Mouse (Mus musculus) stomach, postnatal 0 days (tissue): Measurements from ENCODE around the gene Iqca. TPM values are rescaled to one million over a fixed set of nuclear protein-coding genes. Genes with fewer than 3 reads are reported as not detected.
A peak's percentile ranks its signal among the peaks of the same experiment; 100 is the strongest.

ENCODE experiments used
- ATAC-seq: fragments of 200-750 bp; cut with Nextera tagmentation; 2 replicates; pipeline ENCODE4 v1.8.0; 2017; ENCODE audit not compliant: low FRiP score, low TSS enrichment
- DNase-seq: peaks from one replicate; pipeline ENCODE4 v3.0.0-alpha.2; 2016; ENCODE audit warnings: low spot score
- H3K27ac ChIP-seq: fragments of 300-500 bp; sonication (generic); replicated peaks from 2 replicates; pipeline ENCODE4 v1.5.1; 2014; ENCODE audit warnings: mild to moderate bottlenecking, control low read depth
- H3K27me3 ChIP-seq: fragments of 300-500 bp; sonication (generic); 2 replicates; pipeline ENCODE4 v1.6.1; 2014; ENCODE audit warnings: low read length; ENCODE audit not compliant: control insufficient read depth, insufficient read depth
- H3K36me3 ChIP-seq: fragments of 300-500 bp; sonication (generic); 2 replicates; pipeline ENCODE4 v1.6.1; 2014; ENCODE audit warnings: low read length, mixed read lengths; ENCODE audit not compliant: control insufficient read depth, insufficient read depth
- H3K4me1 ChIP-seq: fragments of 300-500 bp; sonication (generic); replicated peaks from 2 replicates; pipeline ENCODE4 v1.6.1; 2014; ENCODE audit warnings: antibody characterized with exemption; ENCODE audit not compliant: control insufficient read depth, insufficient read depth
- H3K4me2 ChIP-seq: fragments of 300-500 bp; sonication (generic); replicated peaks from 2 replicates; pipeline ENCODE4 v1.6.1; 2014; ENCODE audit warnings: low read depth, mild to moderate bottlenecking, control low read depth, moderate library complexity
- H3K4me3 ChIP-seq: fragments of 300-500 bp; sonication (generic); 2 replicates; pipeline ENCODE4 v1.5.1; 2014; ENCODE audit warnings: low read depth, low read length, control low read depth
- H3K9ac ChIP-seq: fragments of 300-500 bp; sonication (generic); 2 replicates; pipeline ENCODE4 v1.6.1; 2014; ENCODE audit warnings: mild to moderate bottlenecking, low read length, control low read depth, mixed read lengths
- H3K9me3 ChIP-seq: fragments of 300-500 bp; sonication (generic); 2 replicates; pipeline ENCODE4 v1.6.1; 2016; ENCODE audit warnings: low read length; ENCODE audit not compliant: control insufficient read depth
- CTCF ChIP-seq: IDR thresholded peaks from 2 replicates; pipeline ENCODE4 v1.5.1; 2016; ENCODE audit warnings: antibody characterized with exemption, low read depth, mild to moderate bottlenecking, moderate library complexity
- EP300 ChIP-seq: optimal IDR thresholded peaks from 2 replicates; pipeline ENCODE3; 2016; ENCODE audit warnings: antibody characterized with exemption
- WGBS: fragments of 180-500 bp; shearing (Covaris S2); extraction: QIAGEN DNeasy Blood & Tissue Kit; methylation state at CpG from one replicate; pipeline ENCODE4 v1.1.7; 2014; 5-methylcytosine and 5-hydroxymethylcytosine counted together
- polyA plus RNA-seq: library from polyadenylated mRNA; unstranded; fragments of >200 nt; fragmentation: Nextera tagmentation; extraction: Ambion mirVana; gene quantifications from 2 replicates; pipeline ENCODE4 v1.2.1, GENCODE M21; 2015

Gene Iqca
- polyA plus RNA-seq, 1 experiment from 2014 or later, result not detected

- H3K9ac ChIP-seq, result no peak overlapping the region
- no peak overlapping the region for H3K27ac ChIP-seq
- no peaks in the 10 kb centered on the region for H3K4me1 ChIP-seq
- H3K27me3 ChIP-seq, result no peaks in the 10 kb centered on the region
- H3K4me2 ChIP-seq, result no peak overlapping the region
- WGBS, result 86% methylated on average over 6 of the region's 6 CpGs
- DNase-seq (no peak), ATAC-seq (no peak)
- H3K4me3 ChIP-seq, result no peak overlapping the region
- no peaks in the 10 kb centered on the region for H3K9me3 ChIP-seq
- H3K36me3 ChIP-seq, result no peaks in the 10 kb centered on the region
- TF ChIP-seq EP300, result no peak
- no peak for TF ChIP-seq CTCF
Observed at GRCm38 (mm10) chr1:90113655-90114244, 39.5 kb downstream of the Iqca start.

DNA sequence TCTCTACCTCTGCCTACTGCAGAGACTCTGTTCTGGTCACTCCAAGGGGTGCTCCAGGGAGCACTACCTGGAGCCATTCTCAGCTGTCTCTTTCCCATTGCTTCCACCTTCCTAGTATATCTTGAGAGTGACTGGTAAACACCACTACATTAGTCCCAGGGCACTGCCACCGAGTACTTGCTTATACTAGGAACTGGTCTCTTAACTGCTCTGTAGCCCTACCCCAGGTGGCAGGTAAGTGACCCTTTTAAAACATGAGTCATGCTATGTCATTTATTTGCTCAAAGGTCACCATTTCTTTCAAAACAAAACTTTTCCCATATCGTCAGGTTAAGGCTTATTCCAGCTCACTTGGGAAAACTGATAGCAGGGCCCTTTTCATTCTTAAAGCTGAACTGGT, 40.5 kb downstream of the Iqca start:
- DNase-seq (no peak), ATAC-seq (peak; percentile 76; the same call in 1 of the 2 replicates)
- no peak overlapping the region for H3K9ac ChIP-seq
- no peaks in the 10 kb centered on the region for H3K27me3 ChIP-seq
- 51% methylated on average over 2 of the region's 2 CpGs for WGBS
- no peaks in the 10 kb centered on the region for H3K9me3 ChIP-seq
- no peak overlapping the region for H3K4me2 ChIP-seq
- no peak overlapping the region for H3K27ac ChIP-seq
- no peak overlapping the region for H3K4me3 ChIP-seq
- no peak for TF ChIP-seq CTCF
- no peak for TF ChIP-seq EP300
- H3K36me3 ChIP-seq, result no peaks in the 10 kb centered on the region
- H3K4me1 ChIP-seq, result no peaks in the 10 kb centered on the region

- WGBS, result 40% methylated on average over 2 of the region's 2 CpGs
- peak; percentile 57; the same call in 1 of the 2 replicates for ATAC-seq
Observed at GRCm38 (mm10) chr1:90111198-90111839, 41.9 kb downstream of the Iqca start.

DNA sequence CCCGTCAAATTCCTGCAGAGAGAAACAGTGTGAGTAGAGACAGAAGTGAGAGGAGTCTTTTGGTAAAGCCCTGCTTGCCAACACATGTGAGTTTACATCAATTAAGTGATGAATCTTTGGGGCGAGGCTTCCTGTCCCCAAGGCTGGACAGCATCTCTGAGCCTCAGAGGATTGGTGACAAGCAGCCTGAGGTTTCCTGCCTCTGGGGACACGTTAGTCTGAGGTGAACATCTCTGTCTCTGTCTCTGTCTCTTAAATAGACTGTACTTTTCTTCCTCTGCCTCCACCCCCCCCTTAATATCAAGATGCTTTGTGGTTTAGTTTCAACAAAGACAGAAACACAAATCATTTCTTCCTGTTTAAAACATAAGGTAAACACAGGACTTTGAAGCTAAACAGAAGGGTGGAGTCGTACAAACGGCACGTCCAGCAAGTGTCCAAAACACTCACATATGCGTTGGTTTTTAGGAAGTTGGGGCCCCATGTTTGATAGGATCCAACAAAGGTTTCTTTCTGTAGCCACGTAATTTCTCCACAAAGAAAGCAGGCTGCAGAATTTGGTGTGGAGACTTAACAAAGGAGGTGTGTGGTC, 49.2 kb downstream of the Iqca start:
- WGBS, result 28% methylated on average over 8 of the region's 8 CpGs
- no peaks in the 10 kb centered on the region for H3K36me3 ChIP-seq
- no peaks in the 10 kb centered on the region for H3K9me3 ChIP-seq
- DNase-seq, result no peak
- H3K9ac ChIP-seq, result no peak overlapping the region
- H3K27ac ChIP-seq, result no peak overlapping the region
- H3K27me3 ChIP-seq, result no peaks in the 10 kb centered on the region
- no peak for TF ChIP-seq CTCF
- H3K4me3 ChIP-seq, result no peak overlapping the region
- no peak for ATAC-seq
- no peaks in the 10 kb centered on the region for H3K4me1 ChIP-seq
- no peak overlapping the region for H3K4me2 ChIP-seq

More at GRCm38 (mm10) chr1:90111198-90111839, 41.9 kb downstream of the Iqca start:
- Histone ChIP-seq H3K9me3 (no peaks in the 10 kb centered on the region), H3K27me3 (no peaks in the 10 kb centered on the region), H3K36me3 (no peaks in the 10 kb centered on the region), H3K4me3 (no peak overlapping the region), H3K4me2 (no peak overlapping the region), H3K4me1 (no peaks in the 10 kb centered on the region), H3K9ac (no peak overlapping the region), H3K27ac (no peak overlapping the region)
- peak; percentile 22 for DNase-seq
- no peak for TF ChIP-seq EP300
- peak; percentile 42 for TF ChIP-seq CTCF

- TF ChIP-seq CTCF, result no peak
- TF ChIP-seq EP300, result no peak
- Histone ChIP-seq H3K4me3 (no peak overlapping the region), H3K9ac (no peak overlapping the region), H3K4me1 (no peaks in the 10 kb centered on the region), H3K36me3 (no peaks in the 10 kb centered on the region), H3K4me2 (no peak overlapping the region), H3K27me3 (no peaks in the 10 kb centered on the region), H3K27ac (no peak overlapping the region), H3K9me3 (no peaks in the 10 kb centered on the region)
- WGBS, result 34% methylated on average over 10 of the region's 10 CpGs
- ATAC-seq, result peak; percentile 65
- peak; percentile 44 for DNase-seq
Observed at GRCm38 (mm10) chr1:90100360-90101232, 52.6 kb downstream of the Iqca start.
